Mouse (Mus musculus): ENCODE results near the gene Casp12.

Casp12 gene

GRCm38 (mm10) chr9:5345291-5345898, at the start of gene Casp12:
Casp12 (plus strand) TSS chr9:5345430.
- H3K27me3 ChIP-seq (ENCODE audit: insufficient read depth, low read length) = no peaks in the 10 kb centered on the region
- TF ChIP-seq CTCF (conservative IDR thresholded peaks at IDR 0.05; ENCODE audit: low read length) (no peak), NANOG (IDR thresholded peaks at IDR 0.05; ENCODE audit: borderline replicate concordance, low read length) (no peak), POU5F1 (IDR thresholded peaks at IDR 0.05; ENCODE audit: borderline replicate concordance, low read length) (no peak)
- H3K4me1 ChIP-seq (replicated peaks; ENCODE audit: low read depth, low read length) = no peaks in the 10 kb centered on the region

DNA sequence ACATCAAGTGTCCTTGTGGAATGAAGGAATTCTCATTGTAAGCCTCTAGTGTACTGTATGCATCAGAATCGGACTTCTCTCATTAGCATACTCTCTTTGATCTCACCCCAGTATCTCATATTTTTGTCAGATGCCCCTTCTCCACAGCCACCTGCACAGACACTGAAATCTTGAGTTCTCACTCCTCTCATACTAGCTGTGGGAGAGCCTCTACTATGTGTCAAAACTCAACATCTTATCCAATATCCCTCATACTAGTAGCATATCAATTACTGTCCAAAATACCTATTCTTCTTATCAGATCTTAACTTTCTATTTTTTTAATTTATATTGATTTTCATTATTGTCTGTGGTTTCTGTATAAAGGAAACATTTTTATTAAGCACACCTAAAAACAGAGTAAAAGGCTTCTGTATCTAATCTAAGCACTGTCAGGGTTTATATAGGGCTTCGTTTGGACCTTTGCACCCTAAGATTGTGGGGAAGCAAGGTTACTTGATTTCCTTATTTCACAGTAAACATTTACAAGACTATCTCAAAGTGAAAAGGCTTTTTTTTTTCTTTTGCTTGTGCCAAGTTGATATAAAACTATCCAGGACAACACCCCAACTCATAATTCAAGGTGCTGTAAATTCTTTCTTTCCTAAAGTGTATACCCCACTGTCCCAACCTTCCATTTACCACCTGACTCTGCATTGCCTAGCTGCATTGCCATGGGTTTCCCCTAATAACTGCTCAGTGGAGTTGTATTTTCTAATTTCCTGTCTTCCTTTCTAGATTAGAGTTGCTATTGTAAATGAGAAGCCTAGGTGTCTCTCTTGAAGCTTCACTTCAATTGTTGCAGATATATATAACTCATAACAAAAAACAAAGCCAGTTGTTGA, 48.6 kb upstream of the Casp12 start:
- Histone ChIP-seq H3K27me3 (ENCODE audit: insufficient read depth, low read length) (no peaks in the 10 kb centered on the region), H3K9me3 (ENCODE audit: low read length) (no peaks in the 10 kb centered on the region), H3K4me3 (replicated peaks; ENCODE audit: low read length) (no peak overlapping the region), H3K36me3 (ENCODE audit: insufficient read depth, low read length) (no peaks in the 10 kb centered on the region), H3K4me1 (replicated peaks; ENCODE audit: low read depth, low read length) (no peaks in the 10 kb centered on the region)
- TF ChIP-seq CTCF (conservative IDR thresholded peaks at IDR 0.05; ENCODE audit: low read length) (no peak), POU5F1 (IDR thresholded peaks at IDR 0.05; ENCODE audit: borderline replicate concordance, low read length) (no peak), NANOG (IDR thresholded peaks at IDR 0.05; ENCODE audit: borderline replicate concordance, low read length) (no peak)

More at GRCm38 (mm10) chr9:5345291-5345898, at the start of gene Casp12:
- Histone ChIP-seq H3K36me3 (ENCODE audit: insufficient read depth, low read length) (no peaks in the 10 kb centered on the region), H3K4me3 (replicated peaks; ENCODE audit: low read length) (no peak within 1 kb of the TSS), H3K9me3 (ENCODE audit: low read length) (no peaks in the 10 kb centered on the region)

- no peak within 1 kb of the TSS for H3K4me3 ChIP-seq (replicated peaks; ENCODE audit: low read length)
- H3K27me3 ChIP-seq (ENCODE audit: insufficient read depth, low read length) = no peaks in the 10 kb centered on the region
- H3K9me3 ChIP-seq (ENCODE audit: low read length) = no peaks in the 10 kb centered on the region
- TF ChIP-seq NANOG (IDR thresholded peaks at IDR 0.05; ENCODE audit: borderline replicate concordance, low read length) (no peak), CTCF (conservative IDR thresholded peaks at IDR 0.05; ENCODE audit: low read length) (no peak), POU5F1 (IDR thresholded peaks at IDR 0.05; ENCODE audit: borderline replicate concordance, low read length) (no peak)
- H3K36me3 ChIP-seq (ENCODE audit: insufficient read depth, low read length) = no peaks in the 10 kb centered on the region
- no peaks in the 10 kb centered on the region for H3K4me1 ChIP-seq (replicated peaks; ENCODE audit: low read depth, low read length)
These were observed 46.7 kb upstream of the Casp12 start, which contains the start of gene Casp1 for GRCm38 (mm10) chr9:5298329-5299131. Casp1 (plus strand) TSS chr9:5298517.

DNA sequence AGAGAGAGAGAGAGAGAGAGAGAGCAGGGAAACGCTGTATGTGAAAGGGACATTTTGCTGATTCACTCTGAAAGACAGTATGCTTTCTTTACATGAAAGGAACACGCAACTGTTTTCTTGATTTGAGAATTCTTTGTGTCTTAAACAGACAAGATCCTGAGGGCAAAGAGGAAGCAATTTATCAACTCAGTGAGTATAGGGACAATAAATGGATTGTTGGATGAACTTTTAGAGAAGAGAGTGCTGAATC, 46.2 kb upstream of the Casp12 start:
- Histone ChIP-seq H3K9me3 (ENCODE audit: low read length) (no peaks in the 10 kb centered on the region), H3K4me3 (replicated peaks; ENCODE audit: low read length) (no peak overlapping the region), H3K36me3 (ENCODE audit: insufficient read depth, low read length) (no peaks in the 10 kb centered on the region), H3K27me3 (ENCODE audit: insufficient read depth, low read length) (no peaks in the 10 kb centered on the region), H3K4me1 (replicated peaks; ENCODE audit: low read depth, low read length) (no peaks in the 10 kb centered on the region)
- TF ChIP-seq POU5F1 (IDR thresholded peaks at IDR 0.05; ENCODE audit: borderline replicate concordance, low read length) (no peak), CTCF (conservative IDR thresholded peaks at IDR 0.05; ENCODE audit: low read length) (no peak), NANOG (IDR thresholded peaks at IDR 0.05; ENCODE audit: borderline replicate concordance, low read length) (no peak)

DNA sequence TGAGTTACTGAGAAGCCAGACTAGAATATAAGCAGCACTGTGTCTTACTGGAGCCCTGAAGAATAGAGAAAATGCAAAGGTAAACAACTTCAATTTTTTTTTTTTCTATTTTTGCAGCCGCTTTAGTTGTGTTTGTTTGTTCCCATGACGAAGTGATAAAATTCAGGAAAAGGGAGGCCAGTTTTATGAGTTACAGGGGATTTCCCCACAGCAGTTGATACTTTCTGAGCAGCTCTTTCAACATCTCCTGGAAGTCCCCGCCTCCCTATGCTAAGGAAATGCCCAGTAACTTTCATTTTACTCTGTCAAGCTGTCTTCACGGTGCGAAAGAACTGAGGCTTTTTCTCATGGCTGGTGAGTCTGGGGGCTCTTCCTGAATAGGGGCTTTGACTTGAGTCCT, 36.7 kb upstream of the Casp12 start, which contains the start of gene Casp4:
TSS of gene Casp4 (plus strand) at position 268 of the 400 bp plus-strand sequence.
- H3K27me3 ChIP-seq (ENCODE audit: insufficient read depth, low read length) = no peaks in the 10 kb centered on the region
- H3K36me3 ChIP-seq (ENCODE audit: insufficient read depth, low read length) = no peaks in the 10 kb centered on the region
- H3K4me3 ChIP-seq (replicated peaks; ENCODE audit: low read length) = no peak within 1 kb of the TSS

DNA sequence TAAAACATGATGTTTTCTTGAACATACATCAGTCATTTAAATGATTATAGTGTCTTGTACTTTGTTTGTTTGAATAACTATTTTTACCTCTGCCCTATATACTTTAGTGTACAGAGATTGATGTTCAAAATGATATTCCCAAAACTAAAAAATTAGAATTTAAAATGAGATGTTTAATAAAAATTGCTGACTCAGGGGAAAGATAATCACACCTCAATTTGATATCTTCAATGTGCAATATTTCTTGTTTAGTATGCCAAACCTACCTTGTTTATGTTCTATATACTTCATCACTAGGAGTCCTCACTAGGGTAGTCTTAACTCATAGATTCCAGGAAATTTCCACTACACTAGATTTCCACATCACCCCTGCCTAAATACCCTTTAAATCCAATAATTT, 35.1 kb upstream of the Casp12 start:
- Histone ChIP-seq H3K4me3 (replicated peaks; ENCODE audit: low read length) (no peak overlapping the region), H3K9me3 (ENCODE audit: low read length) (no peaks in the 10 kb centered on the region), H3K27me3 (ENCODE audit: insufficient read depth, low read length) (no peaks in the 10 kb centered on the region), H3K4me1 (replicated peaks; ENCODE audit: low read depth, low read length) (no peaks in the 10 kb centered on the region), H3K36me3 (ENCODE audit: insufficient read depth, low read length) (no peaks in the 10 kb centered on the region)
- TF ChIP-seq NANOG (IDR thresholded peaks at IDR 0.05; ENCODE audit: borderline replicate concordance, low read length) (no peak), CTCF (conservative IDR thresholded peaks at IDR 0.05; ENCODE audit: low read length) (no peak), POU5F1 (IDR thresholded peaks at IDR 0.05; ENCODE audit: borderline replicate concordance, low read length) (no peak)

More for the DNA sequence above, 36.7 kb upstream of the Casp12 start, which contains the start of gene Casp4:
- Histone ChIP-seq H3K4me1 (replicated peaks; ENCODE audit: low read depth, low read length) (no peaks in the 10 kb centered on the region), H3K9me3 (ENCODE audit: low read length) (no peaks in the 10 kb centered on the region)
- TF ChIP-seq POU5F1 (IDR thresholded peaks at IDR 0.05; ENCODE audit: borderline replicate concordance, low read length) (no peak), CTCF (conservative IDR thresholded peaks at IDR 0.05; ENCODE audit: low read length) (no peak), NANOG (IDR thresholded peaks at IDR 0.05; ENCODE audit: borderline replicate concordance, low read length) (no peak)

DNA sequence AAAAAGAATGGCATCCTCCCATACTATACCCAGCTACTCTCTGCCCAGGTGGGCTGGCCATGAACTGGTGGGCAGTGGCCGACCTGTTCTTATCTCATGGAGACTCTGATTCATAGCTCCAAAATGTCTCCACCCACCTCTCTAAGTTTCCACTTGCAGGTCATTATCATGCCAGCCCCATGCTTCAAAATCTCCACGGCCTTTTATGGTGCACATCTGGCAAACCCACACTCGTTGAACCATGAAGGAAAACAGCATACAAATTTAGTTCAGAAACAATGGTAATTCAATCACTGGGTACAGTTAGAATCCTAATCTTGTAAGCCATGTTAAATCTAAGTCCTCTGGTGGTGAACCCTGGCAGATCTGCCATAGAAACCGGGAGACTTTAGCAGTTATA, 33.8 kb upstream of the Casp12 start:
- H3K36me3 ChIP-seq (ENCODE audit: insufficient read depth, low read length) = no peaks in the 10 kb centered on the region
- no peaks in the 10 kb centered on the region for H3K4me1 ChIP-seq (replicated peaks; ENCODE audit: low read depth, low read length)
- no peaks in the 10 kb centered on the region for H3K27me3 ChIP-seq (ENCODE audit: insufficient read depth, low read length)

GRCm38 (mm10) chr9:5328204-5328603, 17.0 kb upstream of the Casp12 start:
- Histone ChIP-seq H3K4me1 (replicated peaks; ENCODE audit: low read depth, low read length) (no peaks in the 10 kb centered on the region), H3K4me3 (replicated peaks; ENCODE audit: low read length) (no peak overlapping the region), H3K27me3 (ENCODE audit: insufficient read depth, low read length) (no peaks in the 10 kb centered on the region), H3K36me3 (ENCODE audit: insufficient read depth, low read length) (no peaks in the 10 kb centered on the region), H3K9me3 (ENCODE audit: low read length) (no peaks in the 10 kb centered on the region)
- TF ChIP-seq POU5F1 (IDR thresholded peaks at IDR 0.05; ENCODE audit: borderline replicate concordance, low read length) (no peak), CTCF (conservative IDR thresholded peaks at IDR 0.05; ENCODE audit: low read length) (no peak), NANOG (IDR thresholded peaks at IDR 0.05; ENCODE audit: borderline replicate concordance, low read length) (no peak)

More for the DNA sequence above, 33.8 kb upstream of the Casp12 start:
- no peak overlapping the region for H3K4me3 ChIP-seq (replicated peaks; ENCODE audit: low read length)
- no peaks in the 10 kb centered on the region for H3K9me3 ChIP-seq (ENCODE audit: low read length)
- no peak for TF ChIP-seq CTCF (conservative IDR thresholded peaks at IDR 0.05; ENCODE audit: low read length)
